Comparison of ENCODE assay signal across 8 mouse cellular contexts in genomic region chr11:120240206-120240605, GRCm38 (mm10). TPM values are rescaled to one million over a fixed set of nuclear protein-coding genes. Genes with fewer than 3 reads are reported as not detected.
DNase-seq lines count a peak whose midpoint lies in the region; ATAC-seq and TF ChIP-seq lines count a peak whose summit lies in the region.

No protein-coding gene starts in this region.

- peak overlapping the region; percentile 100 for H3K4me2 ChIP-seq in embryonic facial prominence, embryonic 14.5 days (ENCODE audit: low read depth, low read length)

- H3K27me3 ChIP-seq in embryonic facial prominence, embryonic 14.5 days (replicated peaks; ENCODE audit: control insufficient read depth, insufficient read depth, low read length), result no peaks in the 10 kb centered on the region
- no peaks in the 10 kb centered on the region for H3K27me3 ChIP-seq in liver, adult 2 months (ENCODE audit: control insufficient read depth, insufficient read depth, low read length)

- no peak for TF ChIP-seq POLR2A in liver, adult 2 months (IDR thresholded peaks at IDR 0.05; ENCODE audit: extremely low read depth, insufficient read depth, low read length)

- DNase-seq in ovary, adult 18-20 months (ENCODE audit: low spot score), result peak; percentile 78
- DNase-seq in ovary, postnatal 14 days (ENCODE audit: low spot score), result no peak
- peak; percentile 96 for DNase-seq in embryonic facial prominence, embryonic 14.5 days (ENCODE audit: low spot score)
- peak; percentile 79 to 84 for DNase-seq in heart, adult 9 months (ENCODE audit: low spot score in 2 of 2)
- DNase-seq in kidney, adult 8-10 months, result peak; percentile 86
- peak; percentile 69 for DNase-seq in liver, adult 2 months (ENCODE audit: extremely low read depth, low read depth, low spot score)
- DNase-seq in neural tube, embryonic 10.5 days (ENCODE audit: extremely low spot score, low spot score), result peak; percentile 91

- H3K4me3 ChIP-seq in embryonic facial prominence, embryonic 14.5 days (ENCODE audit: low read depth, low read length), result peak overlapping the region; percentile 92
- H3K4me3 ChIP-seq in liver, adult 2 months (ENCODE audit: insufficient read depth, low read depth, low read length), result no peak overlapping the region

- peak; percentile 62; the same call in 1 of the 2 replicates for ATAC-seq in embryonic facial prominence, embryonic 14.5 days (ENCODE audit: low read depth)
- no peak for ATAC-seq in megakaryocyte, adult 5-6 weeks (ENCODE audit: poor library complexity, severe bottlenecking)

- no peak for TF ChIP-seq CTCF in liver, adult 2 months (IDR thresholded peaks at IDR 0.05; ENCODE audit: low read depth, low read length)

- H3K79me2 ChIP-seq in liver, adult 2 months (ENCODE audit: control insufficient read depth, insufficient read depth, low read length), result peaks cover 43% of the 10 kb centered on the region

- no peaks in the 10 kb centered on the region for H3K9me3 ChIP-seq in embryonic facial prominence, embryonic 14.5 days (ENCODE audit: control insufficient read depth, low read length)

- peaks cover 64% of the 10 kb centered on the region for H3K4me1 ChIP-seq in embryonic facial prominence, embryonic 14.5 days (ENCODE audit: control insufficient read depth, insufficient read depth, low read length)
- H3K4me1 ChIP-seq in liver, adult 2 months (ENCODE audit: control insufficient read depth, insufficient read depth, low read length), result peaks cover 3% of the 10 kb centered on the region

- H3K9ac ChIP-seq in embryonic facial prominence, embryonic 14.5 days (ENCODE audit: low read depth, low read length), result peak overlapping the region; percentile 99
- no peak overlapping the region for H3K9ac ChIP-seq in liver, adult 2 months (ENCODE audit: low read depth, low read length)

- WGBS in embryonic facial prominence, embryonic 14.5 days, result under 1% methylated on average over 10 of the region's 10 CpGs
- WGBS in liver, adult 2 months, result 43% methylated on average over 10 of the region's 10 CpGs

- H3K36me3 ChIP-seq in embryonic facial prominence, embryonic 14.5 days (ENCODE audit: control insufficient read depth, insufficient read depth, low read length), result peaks cover 6% of the 10 kb centered on the region; the same call in 1 of the 2 replicates
- no peaks in the 10 kb centered on the region for H3K36me3 ChIP-seq in liver, adult 2 months (ENCODE audit: control insufficient read depth, insufficient read depth, low read length)

- H3K27ac ChIP-seq in embryonic facial prominence, embryonic 14.5 days (replicated peaks; ENCODE audit: low read depth, low read length), result peak overlapping the region; percentile 97
- H3K27ac ChIP-seq in liver, adult 2 months (replicated peaks; ENCODE audit: insufficient read depth, low read depth, low read length), result no peak overlapping the region

RNA-seq across cellular contexts. Expression of gene Bahcc1, which starts 7.5 kb away (rescaled TPM):
- 11.1 and 12.0 TPM in 2 replicates for polyA plus RNA-seq in embryonic facial prominence, embryonic 14.5 days (2014; fragmentation: Nextera tagmentation; extraction: Ambion mirVana)
- 1.2 and 1.5 TPM in 2 replicates for total RNA-seq in liver, adult 2 months (2014; rRNA removed)
- polyA plus RNA-seq in liver, adult 2 months (2012; rRNA removed), result 3.4 and 3.5 TPM in 2 replicates
- 3.1 and 4.4 TPM in 2 replicates for total RNA-seq in megakaryocyte, adult 5-6 weeks (2015)
- 1.3 and 1.7 TPM in 2 replicates for total RNA-seq in megakaryocyte, adult 5-6 weeks (2017)
